Mouse (Mus musculus): ENCODE data around the gene Rbks.

- TF ChIP-seq CTCF (IDR thresholded peaks at IDR 0.05; ENCODE audit: low read depth) (no peak), EP300 (IDR thresholded peaks at IDR 0.05; ENCODE audit: low read depth) (peak; percentile 87)
These were observed 30.0 kb upstream of the Rbks start for GRCm38 (mm10) chr5:31727456-31727855.

All from liver, postnatal 0 days (tissue).